Mouse (Mus musculus) frontal cortex, adult (tissue): Measurements from ENCODE around the gene Wfdc16.
"Not testable (repeated sequence)": the region's sequence is repeated elsewhere in the genome, so short reads cannot be mapped to it uniquely, and the experiment has no call there.

ENCODE experiments used
- ATAC-seq: cut with Nextera tagmentation; 2 replicates; pipeline ENCODE4 v1.9.2; 2017; ENCODE audit warnings: mild to moderate bottlenecking, moderate library complexity, mixed read lengths; ENCODE audit not compliant: low TSS enrichment

Gene Wfdc16

GRCm38 (mm10) chr2:164638696-164639095 is at the start of gene Wfdc16:
Gene Wfdc16, minus strand, starts transcription at chr2:164638796.
- ATAC-seq = no peak

GRCm38 (mm10) chr2:164684807-164685206 is 46.2 kb upstream of the Wfdc16 start, which contains the start of gene Wfdc13:
Gene Wfdc13, plus strand, starts transcription at chr2:164685107.
- no peak for ATAC-seq

- no peak for ATAC-seq
These were observed 41.3 kb upstream of the Wfdc16 start for GRCm38 (mm10) chr2:164679906-164680305.

GRCm38 (mm10) chr2:164678848-164679625 is 40.4 kb upstream of the Wfdc16 start:
- no peak for ATAC-seq

DNA sequence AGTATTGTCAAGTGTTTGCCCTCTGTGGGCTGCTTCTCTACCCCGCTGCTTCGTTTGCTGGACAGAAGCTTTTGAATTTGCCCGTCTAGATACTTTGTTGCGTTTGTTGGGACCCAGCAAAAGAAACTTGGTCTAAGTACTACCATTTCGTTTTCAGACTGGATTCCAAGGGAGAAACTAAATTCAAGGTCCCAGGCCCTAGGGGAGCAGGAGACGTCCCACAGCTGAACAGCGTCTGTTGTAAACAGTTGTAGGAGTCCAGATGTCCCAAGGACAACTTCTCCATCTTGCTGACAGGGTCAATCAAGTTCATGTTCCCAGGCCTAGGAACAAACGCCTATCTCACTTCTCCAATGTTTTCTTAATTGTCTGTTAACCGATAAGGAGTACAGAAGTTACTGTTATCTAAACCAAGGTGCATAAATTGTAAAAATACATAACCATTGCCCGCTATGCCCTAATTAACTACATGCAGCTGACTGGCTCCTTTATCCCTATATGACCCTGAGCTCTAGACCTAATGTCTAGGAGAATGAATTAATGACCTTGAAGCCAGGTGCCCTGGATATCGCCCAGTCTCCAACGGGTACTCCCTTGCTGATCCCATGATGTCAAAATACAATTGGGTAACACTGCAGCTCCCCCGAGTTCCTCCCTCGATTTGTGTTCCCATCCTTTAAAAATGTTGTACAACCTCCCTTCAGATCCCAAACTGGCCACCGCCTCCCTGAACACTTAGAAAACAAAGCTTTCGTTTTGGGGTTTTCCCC is 38.5 kb upstream of the Wfdc16 start:
- ATAC-seq = no peak

DNA sequence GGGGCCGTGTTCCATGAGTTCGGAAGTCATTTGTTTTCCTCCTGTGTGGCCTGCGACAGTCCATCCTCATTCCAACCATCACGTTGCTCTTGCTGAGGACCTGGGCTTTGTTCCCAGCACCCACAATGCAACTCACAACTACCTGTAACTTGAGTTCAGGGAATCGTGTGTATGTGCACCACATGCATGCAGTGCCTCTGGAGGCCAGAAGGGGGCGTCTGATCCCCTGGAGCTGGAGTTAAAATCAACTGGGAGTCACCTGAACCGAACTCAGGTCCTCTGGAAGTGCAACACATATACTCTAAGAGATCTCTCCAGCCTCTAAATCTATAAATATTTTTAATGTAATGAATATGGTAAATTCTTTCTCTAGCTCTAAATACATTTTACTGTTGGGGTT is 37.5 kb upstream of the Wfdc16 start:
- no peak for ATAC-seq

GRCm38 (mm10) chr2:164673987-164674386 is 35.4 kb upstream of the Wfdc16 start, which contains the start of gene Wfdc11:
Gene Wfdc11, minus strand, starts transcription at chr2:164674087.
- no peak for ATAC-seq

GRCm38 (mm10) chr2:164670938-164671337 is 32.3 kb upstream of the Wfdc16 start:
- no peak for ATAC-seq

DNA sequence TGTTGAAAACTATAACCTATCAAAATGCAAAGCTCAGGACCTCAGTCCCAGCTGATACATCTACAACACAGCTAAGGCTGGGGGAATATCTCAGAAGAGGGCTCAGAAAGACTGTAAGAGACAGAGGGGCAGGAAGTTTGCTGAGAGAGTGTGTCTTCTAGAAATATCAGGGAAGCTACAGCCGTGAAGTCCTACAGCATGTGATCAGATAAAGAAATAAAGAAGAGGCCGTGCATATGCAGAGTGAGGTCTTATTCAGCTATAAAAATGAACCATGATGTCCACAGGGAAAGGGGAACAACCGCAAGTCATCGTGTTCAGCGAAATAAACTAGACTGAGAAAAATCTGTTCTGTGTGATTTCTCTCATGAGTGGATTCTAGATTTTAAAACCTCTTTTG is 31.7 kb upstream of the Wfdc16 start:
- no peak for ATAC-seq

DNA sequence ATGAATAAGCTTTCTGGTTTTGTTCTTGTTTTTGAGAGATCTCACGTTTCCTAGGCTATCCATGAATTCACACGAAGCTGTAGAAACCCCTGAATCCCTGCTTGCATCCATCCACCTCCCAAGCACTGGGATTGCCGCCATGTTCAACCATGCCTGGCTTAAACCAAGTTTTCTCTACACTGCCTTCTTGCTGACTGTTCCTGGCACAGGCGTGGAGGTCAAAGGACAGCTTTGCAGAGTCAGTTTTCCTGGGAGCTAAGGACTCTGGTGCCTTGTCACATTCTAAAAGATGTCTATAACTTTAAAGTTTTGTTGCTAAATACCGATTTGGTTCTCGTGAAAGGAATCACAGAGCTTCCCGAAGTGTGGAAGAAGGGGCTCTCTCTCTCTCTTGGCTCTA is 26.3 kb upstream of the Wfdc16 start:
- ATAC-seq = no peak

DNA sequence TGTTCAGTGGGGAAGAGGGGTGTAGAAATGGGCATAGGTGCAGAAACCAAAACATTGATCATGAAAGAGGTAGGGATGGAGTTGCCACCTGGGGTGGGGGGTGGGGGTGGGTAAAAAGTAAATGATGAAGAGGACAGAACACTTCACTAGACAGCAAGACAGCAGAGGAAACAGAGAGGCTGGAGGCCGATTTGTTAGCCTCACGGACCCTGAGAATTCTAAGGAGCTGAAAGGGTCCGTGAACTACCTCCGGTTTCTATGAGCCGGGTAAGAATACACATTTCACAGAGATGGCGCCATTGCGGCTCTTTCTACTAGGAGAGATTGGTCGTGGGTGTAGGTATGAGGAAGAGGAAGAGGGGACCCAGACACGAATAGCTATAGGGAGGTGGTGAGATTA is 17.9 kb upstream of the Wfdc16 start, which contains the start of gene Wfdc9:
TSS of gene Wfdc9 (minus strand) at position 101 of the 400 bp plus-strand sequence.
- no peak for ATAC-seq

GRCm38 (mm10) chr2:164655858-164656257 is 17.3 kb upstream of the Wfdc16 start, which contains the start of gene Wfdc10:
Gene Wfdc10, plus strand, starts transcription at chr2:164656046.
- ATAC-seq = no peak

- ATAC-seq = no peak
These were observed 3.5 kb upstream of the Wfdc16 start for GRCm38 (mm10) chr2:164641881-164642673.

DNA sequence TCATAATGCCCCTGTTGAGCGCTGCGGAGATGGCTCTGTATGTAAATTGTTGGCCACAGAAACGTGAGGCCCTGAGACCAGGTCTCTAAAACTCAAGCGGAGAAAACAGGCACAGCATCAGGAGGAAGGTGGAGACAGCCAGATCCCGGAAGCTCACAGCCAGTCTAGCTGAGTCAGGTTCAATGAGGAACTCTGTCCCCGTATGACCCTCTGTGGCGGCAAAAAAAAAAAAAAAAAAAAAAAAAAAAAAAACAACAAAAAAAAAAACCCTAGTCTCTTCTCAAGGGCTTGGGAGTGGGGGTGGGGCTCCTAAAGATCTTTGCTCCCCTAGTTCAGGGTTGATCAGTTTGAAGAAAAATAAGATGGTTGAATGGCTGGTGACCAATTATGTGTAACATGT is 2.5 kb upstream of the Wfdc16 start:
- no peak for ATAC-seq

GRCm38 (mm10) chr2:164635266-164635665 is 3.3 kb downstream of the Wfdc16 start:
- no peak for ATAC-seq

DNA sequence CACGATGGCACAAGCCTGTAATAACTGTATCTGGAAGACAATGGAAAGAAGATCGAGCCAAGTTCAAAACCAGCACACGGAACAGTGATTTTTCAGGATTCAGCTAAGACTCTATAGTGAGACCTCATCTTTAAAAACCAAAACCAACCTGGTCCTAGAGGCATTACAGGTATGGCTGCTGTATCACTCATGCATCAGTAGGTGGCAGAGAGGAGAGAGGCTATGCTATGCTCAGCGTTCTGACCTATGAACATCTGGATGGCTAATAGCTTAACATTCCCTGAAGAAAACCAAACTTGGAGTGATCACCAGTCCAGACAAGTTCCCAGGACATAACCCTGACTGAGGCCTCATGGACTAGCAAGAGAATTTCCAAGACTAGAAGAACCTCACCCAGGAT is 16.8 kb downstream of the Wfdc16 start:
- no peak for ATAC-seq

GRCm38 (mm10) chr2:164619050-164619449 is 19.5 kb downstream of the Wfdc16 start:
- no peak for ATAC-seq

DNA sequence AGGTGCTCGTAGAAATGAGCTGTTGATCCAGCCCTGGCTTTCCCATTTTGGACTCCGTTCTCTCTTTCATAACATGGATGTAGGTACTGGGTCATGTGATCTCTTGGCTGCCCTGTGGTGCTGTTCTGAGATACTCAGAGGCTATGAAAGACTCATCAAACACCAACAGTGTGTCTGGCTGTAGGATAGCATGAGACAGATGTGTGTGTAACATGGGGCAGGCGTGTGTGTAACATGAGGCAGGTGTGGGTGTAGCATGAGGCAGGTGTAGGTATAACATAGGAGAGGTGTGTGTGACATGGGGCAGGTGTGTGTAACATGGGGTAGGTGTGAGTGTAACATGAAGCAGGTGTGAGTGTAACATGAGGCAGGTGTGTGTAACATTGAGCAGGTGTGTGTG is 23.2 kb downstream of the Wfdc16 start:
- no peak for ATAC-seq

DNA sequence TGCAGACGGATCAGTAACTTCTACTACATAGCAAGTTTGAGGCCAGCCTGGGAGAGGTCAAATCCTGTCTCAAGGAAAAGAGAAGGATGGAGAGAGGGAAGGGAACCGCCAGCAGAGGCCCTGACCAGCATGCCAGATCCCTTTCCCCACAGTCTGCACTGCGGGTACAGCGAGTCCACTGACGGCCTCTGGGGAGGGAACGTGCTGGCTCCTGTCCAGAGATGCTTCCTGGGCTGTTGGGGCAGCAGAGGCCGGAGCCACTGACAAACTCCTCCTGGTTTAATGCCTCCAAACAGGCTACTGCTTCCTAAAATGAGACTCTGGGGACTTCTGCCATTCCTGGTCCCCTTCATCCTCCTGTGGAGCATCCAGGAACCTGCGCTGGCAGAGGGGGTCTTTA is 25.1 kb downstream of the Wfdc16 start, which contains the start of the genes Wfdc6b and Wfdc8:
TSS of gene Wfdc6b (plus strand) at position 52 of the 400 bp plus-strand sequence.
TSS of gene Wfdc8 (minus strand) at position 156 of the 400 bp plus-strand sequence.
- ATAC-seq = not testable (repeated sequence)

DNA sequence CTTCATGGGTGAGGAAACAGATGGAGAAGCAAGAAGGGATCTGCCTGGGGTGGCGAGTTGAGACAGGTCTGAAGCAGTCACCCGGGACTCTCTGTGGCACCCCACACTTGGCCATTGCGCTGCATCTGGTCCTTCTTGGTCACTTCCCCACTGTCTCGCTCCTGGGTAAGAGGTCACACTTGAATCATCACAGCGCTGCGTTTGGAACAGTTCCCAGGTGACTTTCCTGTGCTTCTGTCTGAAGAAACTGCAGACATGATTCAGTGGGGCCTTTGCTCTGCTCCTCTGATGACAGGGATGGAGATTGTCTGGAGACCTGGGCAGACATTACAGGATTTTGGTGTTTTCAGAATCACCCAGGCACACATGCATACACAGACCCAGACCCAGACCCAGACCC is 29.8 kb downstream of the Wfdc16 start:
- no peak for ATAC-seq

GRCm38 (mm10) chr2:164604411-164604810 is 34.2 kb downstream of the Wfdc16 start:
- ATAC-seq = peak; percentile 27; the same call in 1 of the 2 replicates

DNA sequence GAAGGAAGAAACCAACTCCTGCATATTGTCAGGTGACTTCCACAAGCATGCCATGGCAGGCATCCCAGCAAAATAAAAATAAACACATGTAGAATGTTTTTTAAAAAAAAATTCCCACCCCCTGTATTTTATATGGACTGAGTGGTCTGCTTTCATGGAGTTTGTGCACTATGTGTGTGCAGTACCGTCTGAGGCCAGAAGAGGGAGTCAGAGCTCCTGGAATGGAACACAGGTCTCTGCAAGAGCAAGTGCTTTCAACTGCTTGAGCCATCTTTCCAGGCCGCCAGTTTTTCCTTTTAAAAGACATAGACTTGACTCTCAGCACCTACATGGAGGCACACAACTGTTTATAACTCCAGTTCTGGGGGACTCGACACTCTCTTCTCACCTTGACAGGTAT is 35.1 kb downstream of the Wfdc16 start:
- no peak for ATAC-seq
